Mouse (Mus musculus) embryo, embryonic 11 days (tissue): ENCODE data around the gene Adnp.

ENCODE experiments used
- DNase-seq: peaks from one replicate; pipeline ENCODE4 v3.0.0-alpha.2; 2015

Adnp gene

GRCm38 (mm10) chr2:168155666-168156065 is 51.2 kb downstream of the Adnp start:
- no peak for DNase-seq

- DNase-seq: peak; percentile 98
These were observed 52.6 kb downstream of the Adnp start for GRCm38 (mm10) chr2:168154090-168154881.

- DNase-seq: no peak
These were observed 57.7 kb downstream of the Adnp start for GRCm38 (mm10) chr2:168149241-168149640.

GRCm38 (mm10) chr2:168147722-168148432 is 59.0 kb downstream of the Adnp start:
- no peak for DNase-seq

- DNase-seq: no peak
These were observed 61.5 kb downstream of the Adnp start for GRCm38 (mm10) chr2:168145437-168145836.

- no peak for DNase-seq
These were observed 63.1 kb downstream of the Adnp start for GRCm38 (mm10) chr2:168143794-168144193.

GRCm38 (mm10) chr2:168137161-168137560 is 69.8 kb downstream of the Adnp start:
- no peak for DNase-seq
